Mouse (Mus musculus): ENCODE measurements around the gene Arhgef15. TPM values are rescaled to one million over a fixed set of nuclear protein-coding genes. Genes with fewer than 3 reads are reported as not detected.
"Not testable (repeated sequence)": the region's sequence is repeated elsewhere in the genome, so short reads cannot be mapped to it uniquely, and the experiment has no call there.

Gene Arhgef15
- polyA plus RNA-seq, 1 experiment from 2014 or later: 7.3 TPM

GRCm38 (mm10) chr11:68970232-68970631, 13.0 kb upstream of the Arhgef15 start:
- H3K36me3 ChIP-seq (ENCODE audit: control insufficient read depth, insufficient read depth, low read length): no peaks in the 10 kb centered on the region
- 69% methylated on average over 4 of the region's 4 CpGs for WGBS

DNA sequence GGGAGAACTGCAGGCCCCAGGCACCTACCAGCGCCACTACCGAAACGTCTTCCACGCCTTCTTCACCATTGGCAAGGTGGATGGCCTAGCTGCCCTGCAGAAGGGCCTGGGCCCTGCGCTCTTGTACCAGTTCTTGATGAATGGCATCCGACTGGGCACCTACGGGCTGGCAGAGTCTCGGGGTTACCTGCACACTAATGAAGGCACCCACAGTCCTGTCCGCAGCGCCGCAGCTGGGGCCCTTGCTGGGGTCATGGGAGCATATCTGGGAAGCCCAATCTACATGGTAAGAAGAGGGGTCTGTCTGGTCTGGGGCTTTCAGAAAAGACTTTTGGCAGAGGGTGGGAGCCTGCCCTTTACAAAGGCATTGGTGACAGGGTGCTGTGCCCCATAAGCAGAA, 11.5 kb upstream of the Arhgef15 start:
- Histone ChIP-seq H3K4me2 (ENCODE audit: low read depth, low read length) (peak overlapping the region; percentile 90), H3K4me1 (ENCODE audit: control insufficient read depth, insufficient read depth, low read length) (peaks cover 8% of the 10 kb centered on the region), H3K36me3 (ENCODE audit: control insufficient read depth, insufficient read depth, low read length) (no peaks in the 10 kb centered on the region), H3K27ac (replicated peaks; ENCODE audit: low read depth, low read length) (no peak overlapping the region), H3K4me3 (ENCODE audit: low read depth, low read length) (no peak overlapping the region), H3K9me3 (ENCODE audit: control insufficient read depth, low read length) (no peaks in the 10 kb centered on the region), H3K27me3 (replicated peaks; ENCODE audit: control insufficient read depth, insufficient read depth, low read length) (no peaks in the 10 kb centered on the region), H3K9ac (ENCODE audit: low read depth, low read length) (peak overlapping the region; percentile 68; the same call in 1 of the 2 replicates)
- no peak for DNase-seq (ENCODE audit: low spot score)
- 85% methylated on average over 11 of the region's 11 CpGs for WGBS
- no peak for ATAC-seq (ENCODE audit: low read depth)

More at GRCm38 (mm10) chr11:68970232-68970631, 13.0 kb upstream of the Arhgef15 start:
- ATAC-seq (ENCODE audit: low read depth) (no peak), DNase-seq (ENCODE audit: low spot score) (peak; percentile 48)
- Histone ChIP-seq H3K27ac (replicated peaks; ENCODE audit: low read depth, low read length) (no peak overlapping the region), H3K4me3 (ENCODE audit: low read depth, low read length) (no peak overlapping the region), H3K4me1 (ENCODE audit: control insufficient read depth, insufficient read depth, low read length) (peaks cover 11% of the 10 kb centered on the region), H3K4me2 (ENCODE audit: low read depth, low read length) (no peak overlapping the region), H3K9ac (ENCODE audit: low read depth, low read length) (no peak overlapping the region), H3K27me3 (replicated peaks; ENCODE audit: control insufficient read depth, insufficient read depth, low read length) (no peaks in the 10 kb centered on the region), H3K9me3 (ENCODE audit: control insufficient read depth, low read length) (no peaks in the 10 kb centered on the region)

DNA sequence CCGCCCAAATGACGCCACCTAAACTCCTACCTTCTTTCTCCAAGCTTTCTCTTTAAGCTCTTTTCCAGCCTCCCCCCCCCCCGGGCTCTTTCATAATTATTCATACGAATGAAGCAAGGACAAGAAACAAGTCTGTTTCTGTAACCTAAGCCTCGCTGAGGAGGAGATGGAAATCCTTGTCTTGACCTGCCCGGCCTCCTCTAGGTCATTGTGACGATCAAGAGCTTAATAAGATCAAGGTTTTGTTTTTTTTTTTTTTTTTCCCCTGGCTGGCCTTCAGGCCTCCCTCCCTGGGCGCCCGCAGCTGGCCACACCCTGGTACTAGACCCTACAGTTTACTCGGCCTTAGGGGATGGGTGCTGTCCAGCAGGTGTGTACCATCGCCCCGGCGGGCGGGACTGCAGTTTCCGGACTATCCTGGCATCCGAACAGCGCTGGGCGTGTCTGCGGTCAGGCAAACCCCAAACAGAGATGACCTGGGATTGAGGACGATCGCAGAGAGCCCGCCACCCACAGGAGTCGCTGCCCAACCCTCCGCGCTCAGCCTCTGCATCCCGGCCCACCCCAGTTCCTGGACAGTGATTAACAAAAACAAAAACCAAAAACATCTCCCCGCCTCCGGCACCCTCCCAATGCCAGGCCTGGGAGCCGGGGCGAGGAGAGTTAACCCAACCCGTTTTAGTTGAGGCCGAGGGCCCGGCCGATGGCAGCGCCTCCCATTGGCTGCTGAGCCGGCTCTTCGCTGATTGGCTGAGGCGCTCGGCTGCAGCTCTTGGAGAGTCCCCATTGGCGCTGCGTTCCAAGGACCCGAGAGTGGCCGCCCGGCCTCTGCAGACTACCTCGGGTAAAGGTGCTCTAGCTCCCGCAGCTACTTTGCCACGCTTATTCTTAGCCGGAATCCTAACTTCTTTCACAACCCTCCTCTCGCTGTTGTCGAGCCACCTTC, 10.3 kb upstream of the Arhgef15 start, which contains the start of gene Slc25a35:
TSS of gene Slc25a35 (plus strand) at position 795 of the 946 bp plus-strand sequence.
- no peaks in the 10 kb centered on the region for H3K27me3 ChIP-seq (replicated peaks; ENCODE audit: control insufficient read depth, insufficient read depth, low read length)
- under 1% methylated on average over 42 of the region's 50 CpGs for WGBS

DNA sequence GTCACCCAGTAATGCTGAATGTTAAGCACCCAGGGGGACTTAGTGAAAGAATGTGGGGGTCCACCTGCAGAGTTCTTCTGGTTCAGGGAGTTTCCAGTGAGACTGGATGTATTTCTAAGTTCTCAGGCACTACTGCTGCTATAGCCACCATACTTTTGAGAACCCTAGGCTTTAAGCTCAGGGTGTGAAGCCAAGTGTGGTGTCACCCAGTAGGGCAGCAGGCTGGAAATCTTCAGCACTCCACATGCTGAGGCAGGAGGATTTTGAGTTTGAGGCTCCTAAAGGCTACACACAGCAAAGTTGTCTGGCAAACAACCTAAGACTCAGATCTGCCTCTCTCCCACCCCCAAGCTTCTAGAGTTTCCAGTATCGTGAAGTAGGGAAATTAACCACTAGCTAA, 9.3 kb upstream of the Arhgef15 start:
- H3K27ac ChIP-seq (replicated peaks; ENCODE audit: low read depth, low read length): no peak overlapping the region
- no peak for DNase-seq (ENCODE audit: low spot score)
- 0 out of 2 replicates have a peak overlapping the region, but pooled peaks have one; percentile 90 for H3K4me2 ChIP-seq (ENCODE audit: low read depth, low read length)
- H3K36me3 ChIP-seq (ENCODE audit: control insufficient read depth, insufficient read depth, low read length): no peaks in the 10 kb centered on the region
- no peak for ATAC-seq (ENCODE audit: low read depth)
- no peak overlapping the region for H3K4me3 ChIP-seq (ENCODE audit: low read depth, low read length)
- H3K27me3 ChIP-seq (replicated peaks; ENCODE audit: control insufficient read depth, insufficient read depth, low read length): no peaks in the 10 kb centered on the region
- H3K9me3 ChIP-seq (ENCODE audit: control insufficient read depth, low read length): no peaks in the 10 kb centered on the region
- WGBS: 36% methylated on average over 1 of the region's 1 CpGs
- peaks cover 8% of the 10 kb centered on the region for H3K4me1 ChIP-seq (ENCODE audit: control insufficient read depth, insufficient read depth, low read length)
- no peak overlapping the region for H3K9ac ChIP-seq (ENCODE audit: low read depth, low read length)

More for the DNA sequence above, 10.3 kb upstream of the Arhgef15 start, which contains the start of gene Slc25a35:
- peak within 1 kb of the TSS; percentile 60 for H3K4me3 ChIP-seq (ENCODE audit: low read depth, low read length)
- H3K4me1 ChIP-seq (ENCODE audit: control insufficient read depth, insufficient read depth, low read length): peaks cover 8% of the 10 kb centered on the region
- ATAC-seq (ENCODE audit: low read depth) (peak; percentile 97), DNase-seq (ENCODE audit: low spot score) (peak; percentile 96)
- no peak within 1 kb of the TSS for H3K27ac ChIP-seq (replicated peaks; ENCODE audit: low read depth, low read length)
- no peaks in the 10 kb centered on the region for H3K36me3 ChIP-seq (ENCODE audit: control insufficient read depth, insufficient read depth, low read length)
- H3K9ac ChIP-seq (ENCODE audit: low read depth, low read length): peak within 1 kb of the TSS; percentile 68
- H3K4me2 ChIP-seq (ENCODE audit: low read depth, low read length): peak within 1 kb of the TSS; percentile 90
- H3K9me3 ChIP-seq (ENCODE audit: control insufficient read depth, low read length): no peaks in the 10 kb centered on the region

- Histone ChIP-seq H3K27ac (replicated peaks; ENCODE audit: low read depth, low read length) (no peak overlapping the region), H3K4me2 (ENCODE audit: low read depth, low read length) (no peak overlapping the region), H3K27me3 (replicated peaks; ENCODE audit: control insufficient read depth, insufficient read depth, low read length) (no peaks in the 10 kb centered on the region), H3K36me3 (ENCODE audit: control insufficient read depth, insufficient read depth, low read length) (no peaks in the 10 kb centered on the region), H3K9ac (ENCODE audit: low read depth, low read length) (no peak overlapping the region), H3K9me3 (ENCODE audit: control insufficient read depth, low read length) (no peaks in the 10 kb centered on the region), H3K4me3 (ENCODE audit: low read depth, low read length) (no peak overlapping the region), H3K4me1 (ENCODE audit: control insufficient read depth, insufficient read depth, low read length) (peaks cover 8% of the 10 kb centered on the region)
- ATAC-seq (ENCODE audit: low read depth) (no peak), DNase-seq (ENCODE audit: low spot score) (peak; percentile 44)
- 38% methylated on average over 3 of the region's 3 CpGs for WGBS
Observed at GRCm38 (mm10) chr11:68965845-68966244, 8.6 kb upstream of the Arhgef15 start.

DNA sequence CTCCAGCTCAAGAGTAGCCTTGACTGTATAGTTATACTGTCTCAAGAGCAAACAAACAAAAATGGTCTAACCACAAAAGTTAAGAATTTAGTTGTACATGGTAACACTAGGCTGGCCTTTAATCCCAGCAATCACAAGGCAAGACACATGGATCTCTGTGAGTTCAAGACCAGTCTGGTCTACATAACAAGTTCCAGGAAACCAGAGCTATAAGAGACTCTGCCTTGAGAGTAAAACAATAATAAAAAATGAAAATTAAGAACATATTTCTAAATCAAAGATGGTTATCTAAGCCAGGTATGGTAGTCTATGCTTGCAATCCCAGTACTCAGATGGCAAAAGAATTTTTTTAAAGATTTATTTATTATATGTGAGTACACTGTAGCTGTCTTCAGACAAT, 7.8 kb upstream of the Arhgef15 start:
- DNase-seq (ENCODE audit: low spot score) (no peak), ATAC-seq (ENCODE audit: low read depth) (no peak)
- Histone ChIP-seq H3K27ac (replicated peaks; ENCODE audit: low read depth, low read length) (no peak overlapping the region), H3K36me3 (ENCODE audit: control insufficient read depth, insufficient read depth, low read length) (no peaks in the 10 kb centered on the region), H3K4me3 (ENCODE audit: low read depth, low read length) (no peak overlapping the region), H3K4me2 (ENCODE audit: low read depth, low read length) (no peak overlapping the region), H3K9me3 (ENCODE audit: control insufficient read depth, low read length) (no peaks in the 10 kb centered on the region), H3K9ac (ENCODE audit: low read depth, low read length) (no peak overlapping the region), H3K27me3 (replicated peaks; ENCODE audit: control insufficient read depth, insufficient read depth, low read length) (no peaks in the 10 kb centered on the region), H3K4me1 (ENCODE audit: control insufficient read depth, insufficient read depth, low read length) (peaks cover 8% of the 10 kb centered on the region)

- Histone ChIP-seq H3K36me3 (ENCODE audit: control insufficient read depth, insufficient read depth, low read length) (no peaks in the 10 kb centered on the region), H3K27me3 (replicated peaks; ENCODE audit: control insufficient read depth, insufficient read depth, low read length) (no peaks in the 10 kb centered on the region), H3K4me2 (ENCODE audit: low read depth, low read length) (no peak overlapping the region), H3K9ac (ENCODE audit: low read depth, low read length) (no peak overlapping the region), H3K27ac (replicated peaks; ENCODE audit: low read depth, low read length) (no peak overlapping the region), H3K4me1 (ENCODE audit: control insufficient read depth, insufficient read depth, low read length) (peaks cover 7% of the 10 kb centered on the region), H3K9me3 (ENCODE audit: control insufficient read depth, low read length) (no peaks in the 10 kb centered on the region), H3K4me3 (ENCODE audit: low read depth, low read length) (no peak overlapping the region)
- 73% methylated on average over 2 of the region's 2 CpGs for WGBS
- DNase-seq (ENCODE audit: low spot score) (no peak), ATAC-seq (ENCODE audit: low read depth) (no peak)
Observed at GRCm38 (mm10) chr11:68963405-68963804, 6.1 kb upstream of the Arhgef15 start.

GRCm38 (mm10) chr11:68962159-68962558, 4.9 kb upstream of the Arhgef15 start:
- H3K9me3 ChIP-seq (ENCODE audit: control insufficient read depth, low read length); H3K9ac ChIP-seq (ENCODE audit: low read depth, low read length); DNase-seq (ENCODE audit: low spot score); H3K36me3 ChIP-seq (ENCODE audit: control insufficient read depth, insufficient read depth, low read length); H3K4me2 ChIP-seq (ENCODE audit: low read depth, low read length); H3K4me3 ChIP-seq (ENCODE audit: low read depth, low read length); H3K4me1 ChIP-seq (ENCODE audit: control insufficient read depth, insufficient read depth, low read length); ATAC-seq (ENCODE audit: low read depth); H3K27ac ChIP-seq (replicated peaks; ENCODE audit: low read depth, low read length); H3K27me3 ChIP-seq (replicated peaks; ENCODE audit: control insufficient read depth, insufficient read depth, low read length): not testable (repeated sequence)
- WGBS: 16% methylated on average over 11 of the region's 11 CpGs

Measured in embryonic facial prominence, embryonic 14.5 days (tissue).